ENCODE assay signal across 30 mouse cellular contexts in the genomic region with DNA sequence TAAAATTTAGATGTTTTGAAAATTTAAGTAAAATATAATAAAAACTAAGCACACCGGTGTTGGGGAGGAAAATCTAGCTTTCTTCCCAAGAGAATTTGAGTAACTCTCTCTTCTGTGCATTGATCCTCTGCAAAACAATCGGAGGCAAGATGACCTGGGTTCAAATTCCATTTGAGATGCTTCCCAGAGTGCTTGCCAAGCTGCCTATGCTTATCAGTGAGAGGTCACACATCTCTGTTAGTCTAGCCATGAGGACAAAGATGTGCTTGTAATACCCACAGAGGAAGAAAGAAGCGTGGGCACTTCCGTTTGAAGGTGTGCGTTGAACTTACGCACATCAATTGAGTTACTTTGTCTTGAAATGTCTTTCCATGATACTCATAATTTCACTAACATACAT. TPM values are rescaled to one million over a fixed set of nuclear protein-coding genes. Genes with fewer than 3 reads are reported as not detected.
A peak's percentile ranks its signal among the peaks of the same experiment; 100 is the strongest.
DNase-seq lines count a peak whose midpoint lies in the region; ATAC-seq and TF ChIP-seq lines count a peak whose summit lies in the region.
"Had no signal": no experiment of that assay in that cellular context is flagged by ENCODE, and none has a peak within 500 bp of the region (broad histone marks: within the 10 kb centered on the region; RNA-seq: fewer than 3 reads in every experiment).

No protein-coding gene starts in this region.

- no peaks in the 10 kb centered on the region for H3K36me3 ChIP-seq in embryonic facial prominence, embryonic 12.5 days
- no peaks in the 10 kb centered on the region for H3K36me3 ChIP-seq in embryonic facial prominence, embryonic 10.5 days (replicated peaks)
- H3K36me3 ChIP-seq in limb, embryonic 12.5 days: no peaks in the 10 kb centered on the region
- no peaks in the 10 kb centered on the region for H3K36me3 ChIP-seq in limb, embryonic 10.5 days
- no peaks in the 10 kb centered on the region for H3K36me3 ChIP-seq in ES-Bruce4 (ENCODE audit: control insufficient read depth, insufficient read depth, low read length, poor library complexity, severe bottlenecking)
- no peaks in the 10 kb centered on the region for H3K36me3 ChIP-seq in embryonic facial prominence, embryonic 14.5 days (ENCODE audit: control insufficient read depth, insufficient read depth, low read length)
- H3K36me3 ChIP-seq: forebrain, embryonic 15.5 days; hindbrain, embryonic 10.5 days; hindbrain, embryonic 15.5 days; midbrain, embryonic 10.5 days had no signal

- no peak for ATAC-seq in embryonic facial prominence, embryonic 12.5 days (ENCODE audit: insufficient number of reproducible peaks, insufficient read depth, low FRiP score, low TSS enrichment)
- ATAC-seq in limb, embryonic 12.5 days (ENCODE audit: insufficient number of reproducible peaks, insufficient read depth, low FRiP score, low TSS enrichment, low read depth): no peak
- no peak for ATAC-seq in embryonic facial prominence, embryonic 14.5 days (ENCODE audit: low read depth)
- ATAC-seq: inflammation-experienced regulatory T-cells, adult 6 months; midbrain, embryonic 16.5 days had no signal

- WGBS in embryonic facial prominence, embryonic 12.5 days: 63% methylated on average over 6 of the region's 6 CpGs
- 59% methylated on average over 6 of the region's 6 CpGs for WGBS in embryonic facial prominence, embryonic 10.5 days
- WGBS in limb, embryonic 12.5 days: 80% methylated on average over 6 of the region's 6 CpGs
- WGBS in limb, embryonic 10.5 days: 84% methylated on average over 6 of the region's 6 CpGs
- WGBS in embryonic facial prominence, embryonic 14.5 days: 69% methylated on average over 6 of the region's 6 CpGs

- no peaks in the 10 kb centered on the region for H3K9me3 ChIP-seq in embryonic facial prominence, embryonic 12.5 days
- no peaks in the 10 kb centered on the region for H3K9me3 ChIP-seq in embryonic facial prominence, embryonic 10.5 days
- no peaks in the 10 kb centered on the region for H3K9me3 ChIP-seq in limb, embryonic 12.5 days
- H3K9me3 ChIP-seq in limb, embryonic 10.5 days (replicated peaks): no peaks in the 10 kb centered on the region
- no peaks in the 10 kb centered on the region for H3K9me3 ChIP-seq in ES-Bruce4 (replicated peaks; ENCODE audit: control insufficient read depth, insufficient read depth, low read length, poor library complexity, severe bottlenecking)
- H3K9me3 ChIP-seq in embryonic facial prominence, embryonic 14.5 days (ENCODE audit: control insufficient read depth, low read length): no peaks in the 10 kb centered on the region
- H3K9me3 ChIP-seq: forebrain, embryonic 15.5 days; hindbrain, embryonic 10.5 days; hindbrain, embryonic 15.5 days; midbrain, embryonic 10.5 days had no signal

- TF ChIP-seq CTCF in ES-Bruce4 (IDR thresholded peaks at IDR 0.05; ENCODE audit: low read depth, low read length): no peak

- H3K4me1 ChIP-seq in embryonic facial prominence, embryonic 12.5 days: 0 out of 2 replicates have a peak, but pooled peaks cover 4% of the 10 kb centered on the region
- H3K4me1 ChIP-seq in embryonic facial prominence, embryonic 10.5 days: peaks cover 15% of the 10 kb centered on the region; the same call in 1 of the 2 replicates
- peaks cover 12% of the 10 kb centered on the region for H3K4me1 ChIP-seq in limb, embryonic 12.5 days (replicated peaks)
- peaks cover 13% of the 10 kb centered on the region for H3K4me1 ChIP-seq in limb, embryonic 10.5 days
- H3K4me1 ChIP-seq in ES-Bruce4 (ENCODE audit: control insufficient read depth, insufficient read depth, low read length): peaks cover 2% of the 10 kb centered on the region
- H3K4me1 ChIP-seq in embryonic facial prominence, embryonic 14.5 days (ENCODE audit: control insufficient read depth, insufficient read depth, low read length): peaks cover 3% of the 10 kb centered on the region; the same call in 1 of the 2 replicates

- peak overlapping the region; percentile 81; the same call in 1 of the 2 replicates for H3K4me3 ChIP-seq in embryonic facial prominence, embryonic 12.5 days
- H3K4me3 ChIP-seq in embryonic facial prominence, embryonic 10.5 days: no peak overlapping the region
- H3K4me3 ChIP-seq in limb, embryonic 12.5 days (replicated peaks): no peak overlapping the region
- H3K4me3 ChIP-seq in limb, embryonic 10.5 days: no peak overlapping the region
- no peak overlapping the region for H3K4me3 ChIP-seq in ES-Bruce4 (ENCODE audit: low read depth, low read length)
- no peak overlapping the region for H3K4me3 ChIP-seq in embryonic facial prominence, embryonic 14.5 days (ENCODE audit: low read depth, low read length)

- DNase-seq in embryonic facial prominence, embryonic 10.5 days (ENCODE audit: low spot score): no peak
- DNase-seq in limb, embryonic 10.5 days (ENCODE audit: low spot score): no peak
- no peak for DNase-seq in embryonic facial prominence, embryonic 14.5 days (ENCODE audit: low spot score)
- no peak for DNase-seq in layer of hippocampus, adult 18-20 months (ENCODE audit: low spot score in 2 of 2)
- no peak for DNase-seq in adrenal gland, postnatal 10 days
- DNase-seq: adrenal gland, adult 8-10 months; cerebellum, adult 8-10 months; cerebellum, postnatal 25 days; embryo, embryonic 11 days; gastrocnemius, postnatal 36 days; heart, adult 18-20 months; kidney, adult 18-20 months; kidney, postnatal 36 days; layer of hippocampus, postnatal 36 days; lung, adult 2 months; right cerebral cortex, postnatal 4 days; thymus, adult 18-20 months; thymus, postnatal 25 days had no signal

- TF ChIP-seq POLR2A in ES-Bruce4 (IDR thresholded peaks at IDR 0.05; ENCODE audit: insufficient read depth, low read length): no peak

- 0 out of 2 replicates have a peak overlapping the region, but pooled peaks have one; percentile 86 for H3K4me2 ChIP-seq in embryonic facial prominence, embryonic 12.5 days (replicated peaks)
- 0 out of 2 replicates have a peak overlapping the region, but pooled peaks have one; percentile 82 for H3K4me2 ChIP-seq in limb, embryonic 12.5 days
- peak overlapping the region; percentile 84; the same call in 1 of the 2 replicates for H3K4me2 ChIP-seq in embryonic facial prominence, embryonic 14.5 days (ENCODE audit: low read depth, low read length)

- H3K27me3 ChIP-seq in embryonic facial prominence, embryonic 12.5 days: no peaks in the 10 kb centered on the region
- H3K27me3 ChIP-seq in embryonic facial prominence, embryonic 10.5 days (replicated peaks; ENCODE audit: low read depth, poor library complexity, severe bottlenecking): peaks cover 6% of the 10 kb centered on the region; the same call in 1 of the 2 replicates
- no peaks in the 10 kb centered on the region for H3K27me3 ChIP-seq in limb, embryonic 12.5 days
- H3K27me3 ChIP-seq in limb, embryonic 10.5 days (ENCODE audit: low read depth, poor library complexity, severe bottlenecking): no peaks in the 10 kb centered on the region
- H3K27me3 ChIP-seq in ES-Bruce4 (ENCODE audit: control insufficient read depth, insufficient read depth, low read length, poor library complexity, severe bottlenecking): no peaks in the 10 kb centered on the region
- H3K27me3 ChIP-seq in embryonic facial prominence, embryonic 14.5 days (replicated peaks; ENCODE audit: control insufficient read depth, insufficient read depth, low read length): no peaks in the 10 kb centered on the region

- no peak for TF ChIP-seq EP300 in ES-Bruce4 (IDR thresholded peaks at IDR 0.05; ENCODE audit: insufficient read depth, low read depth, low read length)

- H3K27ac ChIP-seq in embryonic facial prominence, embryonic 12.5 days: no peak overlapping the region
- H3K27ac ChIP-seq in embryonic facial prominence, embryonic 10.5 days (replicated peaks): no peak overlapping the region
- H3K27ac ChIP-seq in limb, embryonic 12.5 days: no peak overlapping the region
- H3K27ac ChIP-seq in limb, embryonic 10.5 days: no peak overlapping the region
- H3K27ac ChIP-seq in ES-Bruce4 (ENCODE audit: insufficient read depth, low read length): peak overlapping the region; percentile 88
- peak overlapping the region; percentile 99 for H3K27ac ChIP-seq in embryonic facial prominence, embryonic 14.5 days (replicated peaks; ENCODE audit: low read depth, low read length)
- H3K27ac ChIP-seq: forebrain, embryonic 15.5 days; hindbrain, embryonic 15.5 days; liver, embryonic 14.5 days; stomach, postnatal 0 days had no signal

- no peak overlapping the region for H3K9ac ChIP-seq in embryonic facial prominence, embryonic 12.5 days
- no peak overlapping the region for H3K9ac ChIP-seq in limb, embryonic 12.5 days (replicated peaks)
- no peak overlapping the region for H3K9ac ChIP-seq in ES-Bruce4 (ENCODE audit: low read depth, poor library complexity, severe bottlenecking)
- H3K9ac ChIP-seq in embryonic facial prominence, embryonic 14.5 days (ENCODE audit: low read depth, low read length): no peak overlapping the region
- H3K9ac ChIP-seq: hindbrain, embryonic 15.5 days; liver, embryonic 14.5 days had no signal

RNA-seq across cellular contexts. Expression of a gene that starts 53.0 kb away (rescaled TPM):
- polyA plus RNA-seq in embryonic facial prominence, embryonic 12.5 days (2016; fragmentation: Nextera tagmentation; extraction: Ambion mirVana): 48.1 and 52.2 TPM in 2 replicates
- polyA plus RNA-seq in embryonic facial prominence, embryonic 10.5 days (2016; fragmentation: Nextera tagmentation; extraction: Ambion mirVana): 14.1 and 16.0 TPM in 2 replicates
- 30.9 and 33.7 TPM in 2 replicates for polyA plus RNA-seq in limb, embryonic 12.5 days (2016; fragmentation: Nextera tagmentation; extraction: Ambion mirVana)
- polyA plus RNA-seq in limb, embryonic 10.5 days (2016; fragmentation: Nextera tagmentation; extraction: Ambion mirVana): 6.0 and 16.8 TPM in 2 replicates
- polyA plus RNA-seq in ES-Bruce4 (2011; ENCODE audit: insufficient read depth, insufficient read length, low read depth, missing spikeins): 78.7 and 80.3 TPM in 2 replicates
- polyA plus RNA-seq in embryonic facial prominence, embryonic 14.5 days (2014; fragmentation: Nextera tagmentation; extraction: Ambion mirVana): 51.6 and 58.8 TPM in 2 replicates
- 1 to 10 TPM; 4.6 to 5.5 TPM for total RNA-seq in layer of hippocampus, adult 18-20 months (2021)
- 10 to 100 TPM; 40.7 to 48.7 TPM for total RNA-seq in adrenal gland, postnatal 10 days (2021)
- total RNA-seq: megakaryocyte progenitor cell, adult 5-6 weeks had no signal
- polyA plus RNA-seq: inflammation-experienced regulatory T-cells, adult 6 months had no signal

Comparison
In these comparisons a context has a peak if more than half of its experiments do, and no peak if none do; other contexts are left out.
1. H3K27ac ChIP-seq: peak in ES-Bruce4 (single experiment) and embryonic facial prominence, embryonic 14.5 days (single experiment); none in embryonic facial prominence, embryonic 12.5 days (single experiment), embryonic facial prominence, embryonic 10.5 days (single experiment), limb, embryonic 12.5 days (single experiment) and limb, embryonic 10.5 days (single experiment).
2. Peak in every context shown above with its lines, with median percentiles within 50 percentile points of each other: H3K4me2 ChIP-seq.